Mouse (Mus musculus) kidney, embryonic 16.5 days (tissue): ENCODE measurements at regions not wholly inside any gene's neighbourhood (a gene's known extent, or its start where the extent isn't known, plus 50 kb on each side); places are given as distances from the start of the nearest gene placed in this dataset.
A peak's percentile ranks its signal among the peaks of the same experiment; 100 is the strongest.

Experiments used
- ATAC-seq: fragments of 200-750 bp; cut with Nextera tagmentation; 2 replicates; pipeline ENCODE4 v1.8.0; 2017; ENCODE audit warnings: moderate TSS enrichment; ENCODE audit not compliant: low FRiP score, low TSS enrichment
- H3K27ac ChIP-seq: fragments of 300-500 bp; sonication (generic); 2 replicates; pipeline ENCODE4 v1.5.1; 2014; ENCODE audit warnings: low read length
- H3K27me3 ChIP-seq: fragments of 300-500 bp; sonication (generic); 2 replicates; pipeline ENCODE4 v1.6.1; 2014; ENCODE audit warnings: low read length, control low read depth, mixed read lengths; ENCODE audit not compliant: insufficient read depth
- H3K36me3 ChIP-seq: fragments of 300-500 bp; sonication (generic); 2 replicates; pipeline ENCODE4 v1.6.1; 2014; ENCODE audit warnings: low read length, control low read depth, mixed read lengths; ENCODE audit not compliant: insufficient read depth
- H3K4me1 ChIP-seq: fragments of 300-500 bp; sonication (generic); 2 replicates; pipeline ENCODE4 v1.6.1; 2014; ENCODE audit warnings: low read length, control low read depth, mixed read lengths; ENCODE audit not compliant: insufficient read depth
- H3K4me2 ChIP-seq: fragments of 300-500 bp; sonication (generic); replicated peaks from 2 replicates; pipeline ENCODE4 v1.6.1; 2014; ENCODE audit warnings: low read depth, low read length
- H3K4me3 ChIP-seq: fragments of 300-500 bp; sonication (generic); 2 replicates; pipeline ENCODE4 v1.5.1; 2014; ENCODE audit warnings: mild to moderate bottlenecking, low read length
- H3K9ac ChIP-seq: fragments of 300-500 bp; sonication (generic); replicated peaks from 2 replicates; pipeline ENCODE4 v1.6.1; 2014; ENCODE audit warnings: low read length
- H3K9me3 ChIP-seq: fragments of 300-500 bp; sonication (generic); 2 replicates; pipeline ENCODE4 v1.6.1; 2016; ENCODE audit warnings: low read length, control low read depth
- WGBS: fragments of 180-500 bp; shearing (Covaris S2); extraction: QIAGEN DNeasy Blood & Tissue Kit; methylation state at CpG from one replicate; pipeline ENCODE4 v1.1.7; 2014; 5-methylcytosine and 5-hydroxymethylcytosine counted together

DNA sequence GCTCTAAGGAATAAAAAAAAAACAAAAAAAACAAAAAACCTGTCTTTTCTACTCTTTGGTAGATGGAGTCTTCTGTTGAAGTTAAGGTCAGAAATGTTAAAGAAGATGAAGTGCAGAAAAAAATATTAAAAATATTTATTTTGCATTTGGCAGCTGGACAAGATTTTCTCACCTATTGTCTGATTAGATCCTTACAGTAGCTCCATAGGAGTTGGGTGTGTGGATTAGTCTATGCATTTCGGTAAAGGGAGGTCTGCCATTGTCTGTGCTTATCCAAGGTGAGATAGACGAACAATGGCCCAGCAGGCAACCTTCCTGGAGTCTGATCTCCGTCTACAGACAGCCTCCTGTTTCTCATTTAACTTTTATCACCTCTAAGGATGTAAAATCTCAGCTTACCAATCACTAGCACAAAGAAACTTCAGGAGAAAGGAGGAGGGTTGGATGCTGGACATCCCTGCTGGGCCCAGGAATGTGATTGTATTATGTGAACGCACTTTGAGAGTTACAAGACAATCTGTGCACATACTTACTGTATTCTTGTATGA, 136.0 kb upstream of the Sgk1 start:
- H3K9me3 ChIP-seq: no peaks in the 10 kb centered on the region
- no peak overlapping the region for H3K9ac ChIP-seq
- H3K27me3 ChIP-seq: no peaks in the 10 kb centered on the region
- no peaks in the 10 kb centered on the region for H3K36me3 ChIP-seq
- no peak overlapping the region for H3K27ac ChIP-seq
- ATAC-seq: no peak
- H3K4me1 ChIP-seq: no peaks in the 10 kb centered on the region
- H3K4me3 ChIP-seq: no peak overlapping the region
- H3K4me2 ChIP-seq: no peak overlapping the region
- 33% methylated on average over 4 of the region's 4 CpGs for WGBS

DNA sequence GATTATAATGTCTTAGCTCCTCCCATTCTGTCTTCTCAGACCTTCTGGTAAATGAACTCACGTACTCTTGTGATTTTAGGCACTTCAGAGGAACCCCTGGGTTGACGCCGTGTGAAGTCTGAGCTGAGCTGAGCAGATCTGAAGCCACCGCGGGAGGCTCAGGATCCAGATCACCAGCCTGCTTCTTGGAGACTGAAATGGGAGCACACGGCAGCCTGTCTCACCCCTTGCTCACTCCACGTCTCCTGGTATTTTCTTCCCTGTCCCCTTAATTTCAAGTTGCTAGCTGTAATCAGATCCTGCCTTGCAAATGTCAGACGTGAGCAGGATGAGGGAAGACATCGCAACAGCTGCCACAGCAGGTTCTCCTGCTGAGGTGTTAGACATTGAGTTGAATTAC, 135.3 kb upstream of the Sgk1 start:
- Histone ChIP-seq H3K4me1 (no peaks in the 10 kb centered on the region), H3K27ac (no peak overlapping the region), H3K36me3 (no peaks in the 10 kb centered on the region), H3K9me3 (no peaks in the 10 kb centered on the region), H3K27me3 (no peaks in the 10 kb centered on the region), H3K4me2 (peak overlapping the region; percentile 31), H3K4me3 (no peak overlapping the region), H3K9ac (0 out of 2 replicates have a peak overlapping the region, but pooled peaks have one; percentile 23)
- ATAC-seq: no peak
- WGBS: 13% methylated on average over 9 of the region's 9 CpGs

DNA sequence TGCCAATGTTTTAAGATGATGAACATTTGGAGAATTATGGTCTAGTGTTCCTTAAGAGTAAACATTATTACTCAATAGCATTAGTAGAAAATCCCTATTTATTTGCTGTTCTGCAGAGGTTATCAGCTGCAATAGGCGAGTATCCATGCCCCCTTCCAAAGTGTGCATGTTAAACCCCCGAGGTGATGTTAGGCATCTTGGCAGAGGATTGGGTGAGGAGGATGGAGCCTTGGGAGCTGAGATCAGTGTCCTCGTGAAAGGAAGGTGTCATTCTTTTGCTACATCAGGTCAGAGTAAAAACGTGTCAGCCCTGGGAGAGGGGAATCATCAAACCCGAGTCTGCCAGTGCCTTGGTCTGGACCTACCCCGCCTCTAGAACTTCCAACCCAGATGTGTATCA, 130.7 kb upstream of the Sgk1 start:
- no peaks in the 10 kb centered on the region for H3K36me3 ChIP-seq
- WGBS: 71% methylated on average over 6 of the region's 6 CpGs

GRCm38 (mm10) chr10:21752392-21752791, 129.6 kb upstream of the Sgk1 start:
- 55% methylated on average over 3 of the region's 3 CpGs for WGBS
- Histone ChIP-seq H3K27me3 (no peaks in the 10 kb centered on the region), H3K9ac (no peak overlapping the region), H3K27ac (no peak overlapping the region), H3K4me3 (no peak overlapping the region), H3K9me3 (no peaks in the 10 kb centered on the region), H3K36me3 (no peaks in the 10 kb centered on the region), H3K4me2 (no peak overlapping the region), H3K4me1 (no peaks in the 10 kb centered on the region)
- no peak for ATAC-seq

More for the DNA sequence above, 130.7 kb upstream of the Sgk1 start:
- Histone ChIP-seq H3K27me3 (no peaks in the 10 kb centered on the region), H3K4me1 (no peaks in the 10 kb centered on the region), H3K4me3 (no peak overlapping the region), H3K27ac (no peak overlapping the region), H3K9ac (no peak overlapping the region), H3K4me2 (no peak overlapping the region), H3K9me3 (no peaks in the 10 kb centered on the region)
- ATAC-seq: no peak

DNA sequence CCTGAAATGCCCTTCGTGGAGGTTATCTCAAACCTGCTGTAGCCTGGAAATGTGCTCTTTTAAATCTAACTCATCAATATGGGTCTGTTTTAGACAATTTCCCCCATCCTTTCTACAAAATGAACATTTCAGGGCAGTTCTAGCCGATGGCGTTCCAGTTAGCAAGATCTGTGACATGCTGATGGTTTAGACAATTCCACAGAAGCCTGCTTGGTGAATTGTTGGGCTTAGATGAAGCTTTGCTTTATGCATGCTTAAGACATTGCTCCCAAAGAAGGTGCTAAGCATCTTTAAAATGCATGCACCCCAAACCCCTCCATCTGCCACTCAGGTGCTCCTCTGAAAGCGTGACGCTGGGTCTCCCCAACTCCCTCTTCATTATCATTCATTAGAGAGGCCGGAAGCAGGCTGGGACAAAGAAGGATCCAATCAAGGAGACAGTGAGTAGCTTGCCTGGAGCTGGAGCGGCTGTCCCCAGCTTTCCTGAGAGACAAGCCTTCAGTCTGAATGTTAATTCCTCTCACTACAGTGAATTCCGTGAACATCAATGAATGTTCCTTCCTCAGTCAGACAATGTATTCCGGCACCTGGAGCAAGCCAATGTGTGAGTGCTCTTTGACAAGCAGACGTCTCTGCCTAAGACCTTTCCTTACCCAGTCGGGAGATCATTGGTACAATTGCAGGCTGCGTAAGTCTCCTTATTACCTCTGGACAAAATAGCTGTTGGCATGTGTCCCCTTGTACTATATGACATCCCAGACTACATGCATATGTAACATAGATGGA, 127.0 kb upstream of the Sgk1 start:
- Histone ChIP-seq H3K9me3 (no peaks in the 10 kb centered on the region), H3K36me3 (no peaks in the 10 kb centered on the region), H3K27me3 (no peaks in the 10 kb centered on the region), H3K9ac (no peak overlapping the region), H3K27ac (no peak overlapping the region), H3K4me3 (no peak overlapping the region), H3K4me1 (no peaks in the 10 kb centered on the region), H3K4me2 (no peak overlapping the region)
- WGBS: 74% methylated on average over 12 of the region's 12 CpGs
- no peak for ATAC-seq

GRCm38 (mm10) chr10:21755717-21756116, 126.3 kb upstream of the Sgk1 start:
- H3K4me3 ChIP-seq: no peak overlapping the region
- no peaks in the 10 kb centered on the region for H3K4me1 ChIP-seq
- no peak overlapping the region for H3K4me2 ChIP-seq
- WGBS: 89% methylated on average over 4 of the region's 4 CpGs
- H3K27ac ChIP-seq: no peak overlapping the region
- no peaks in the 10 kb centered on the region for H3K36me3 ChIP-seq
- no peak overlapping the region for H3K9ac ChIP-seq
- no peak for ATAC-seq
- H3K27me3 ChIP-seq: no peaks in the 10 kb centered on the region
- H3K9me3 ChIP-seq: no peaks in the 10 kb centered on the region

DNA sequence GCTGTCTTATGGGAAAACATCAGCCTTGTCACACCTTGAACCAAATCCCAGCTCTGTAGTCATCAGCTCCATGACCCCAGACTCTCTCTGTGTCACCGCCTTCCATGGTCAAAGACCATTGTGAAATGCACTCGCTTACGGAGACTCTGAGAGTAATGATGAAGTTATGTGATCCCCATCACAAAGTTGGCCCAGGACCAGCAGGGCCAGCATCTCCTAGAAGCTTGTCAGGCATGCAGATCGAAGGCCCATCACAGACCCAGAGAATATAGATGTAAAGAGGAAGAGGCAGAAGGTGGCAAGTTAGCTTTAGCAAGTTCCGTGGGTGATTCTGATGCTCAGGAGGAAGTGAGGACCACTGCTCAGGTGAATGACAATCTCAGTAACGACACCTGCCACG, 125.2 kb upstream of the Sgk1 start:
- ATAC-seq: no peak
- 80% methylated on average over 7 of the region's 7 CpGs for WGBS

DNA sequence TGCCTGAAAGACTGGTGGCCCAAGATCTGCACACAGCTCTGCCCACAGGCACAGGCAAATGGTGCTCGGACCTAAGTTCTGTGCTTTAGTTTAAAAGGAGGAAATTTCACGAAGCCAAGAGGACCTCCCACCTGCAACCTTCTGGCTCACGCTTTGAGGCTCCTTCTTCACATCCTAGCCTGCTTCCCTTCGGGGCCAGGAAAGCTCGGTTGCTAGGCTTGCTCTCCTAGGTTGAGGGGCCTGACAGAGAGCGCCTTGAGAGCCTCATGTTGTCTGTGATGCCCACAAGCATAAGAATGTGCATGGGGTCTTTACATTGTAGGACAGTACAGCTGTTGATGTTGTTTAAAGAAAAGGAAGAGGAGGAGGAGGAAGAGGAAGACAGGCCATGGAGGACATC, 123.9 kb upstream of the Sgk1 start:
- Histone ChIP-seq H3K36me3 (no peaks in the 10 kb centered on the region), H3K27me3 (no peaks in the 10 kb centered on the region), H3K4me2 (no peak overlapping the region), H3K9me3 (no peaks in the 10 kb centered on the region), H3K4me1 (no peaks in the 10 kb centered on the region), H3K27ac (no peak overlapping the region), H3K4me3 (no peak overlapping the region), H3K9ac (no peak overlapping the region)
- 78% methylated on average over 6 of the region's 6 CpGs for WGBS
- no peak for ATAC-seq

More for the DNA sequence above, 125.2 kb upstream of the Sgk1 start:
- Histone ChIP-seq H3K9ac (no peak overlapping the region), H3K27ac (no peak overlapping the region), H3K4me1 (no peaks in the 10 kb centered on the region), H3K4me2 (no peak overlapping the region), H3K36me3 (no peaks in the 10 kb centered on the region), H3K4me3 (no peak overlapping the region), H3K9me3 (no peaks in the 10 kb centered on the region), H3K27me3 (no peaks in the 10 kb centered on the region)

DNA sequence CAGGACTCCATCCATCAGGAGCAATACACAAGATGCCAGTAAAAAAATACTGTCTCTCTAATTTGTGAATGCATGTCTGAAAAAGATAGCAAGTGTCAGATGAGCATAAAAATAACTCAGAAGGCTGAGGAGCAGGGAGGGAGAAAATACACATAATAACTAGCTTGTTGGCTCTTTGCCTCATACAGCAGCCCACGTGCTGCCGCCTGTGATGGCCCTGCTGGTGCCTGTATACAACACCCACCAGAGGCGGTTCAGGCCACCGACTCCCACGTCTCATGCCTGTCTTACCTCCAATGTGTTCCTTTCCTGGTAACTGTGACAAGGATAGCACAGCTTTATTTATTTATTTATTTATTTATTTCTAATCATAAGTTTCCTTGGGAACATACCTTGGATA, 119.5 kb upstream of the Sgk1 start:
- no peak overlapping the region for H3K4me3 ChIP-seq
- ATAC-seq: no peak
- 88% methylated on average over 5 of the region's 5 CpGs for WGBS
- no peaks in the 10 kb centered on the region for H3K27me3 ChIP-seq
- no peaks in the 10 kb centered on the region for H3K9me3 ChIP-seq
- H3K4me2 ChIP-seq: no peak overlapping the region
- no peaks in the 10 kb centered on the region for H3K36me3 ChIP-seq
- H3K27ac ChIP-seq: no peak overlapping the region
- H3K9ac ChIP-seq: no peak overlapping the region
- H3K4me1 ChIP-seq: no peaks in the 10 kb centered on the region
